Mouse (Mus musculus) ES-E14 (cell line): ENCODE measurements around the gene Drc7.

Experiments used
- CHD2 ChIP-seq: IDR thresholded peaks from 2 replicates; pipeline ENCODE4 v1.6.1; 2014; ENCODE audit warnings: mild to moderate bottlenecking, low read depth, low read length, inconsistent platforms
- MAFK ChIP-seq: IDR thresholded peaks from 2 replicates; pipeline ENCODE4 v1.6.1; 2014; ENCODE audit warnings: mild to moderate bottlenecking, low read depth, low read length, inconsistent platforms; ENCODE audit not compliant: insufficient read depth

DNA sequence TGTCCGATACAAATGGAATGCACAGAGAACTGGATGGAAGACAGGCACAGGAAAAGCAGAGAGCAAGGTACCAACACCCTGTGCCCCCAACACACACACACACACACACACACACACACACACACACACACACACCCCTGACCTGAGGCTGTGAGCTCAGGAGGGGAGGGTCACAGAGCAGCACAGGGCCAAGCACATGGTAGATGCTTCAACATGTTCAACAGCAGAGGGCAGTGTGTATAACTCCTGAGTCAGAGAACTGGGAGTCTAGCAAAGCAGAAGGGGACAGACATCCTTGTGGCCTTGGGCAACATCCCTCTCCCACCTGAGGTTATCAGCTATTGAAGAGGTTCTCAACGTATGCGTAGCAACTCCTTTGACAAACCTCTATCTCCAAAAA is 58.8 kb downstream of the Drc7 start:
- TF ChIP-seq CHD2 (no peak), MAFK (no peak)
